Mouse (Mus musculus) spleen, adult 12 weeks (tissue): ENCODE results near the gene Cdkal1.

ENCODE experiments used
- DNase-seq: peaks from one replicate; pipeline ENCODE4 v3.0.0; 2022; ENCODE audit warnings: low spot score

Gene Cdkal1

GRCm38 (mm10) chr13:29179861-29180260, 675.6 kb downstream of the Cdkal1 start:
- DNase-seq = no peak

GRCm38 (mm10) chr13:29179260-29179659, 676.2 kb downstream of the Cdkal1 start:
- no peak for DNase-seq

- no peak for DNase-seq
Observed at GRCm38 (mm10) chr13:29177889-29178486, 677.5 kb downstream of the Cdkal1 start.

- no peak for DNase-seq
Observed at GRCm38 (mm10) chr13:29169356-29169755, 686.1 kb downstream of the Cdkal1 start.

GRCm38 (mm10) chr13:29164845-29165524, 690.5 kb downstream of the Cdkal1 start:
- DNase-seq = no peak

GRCm38 (mm10) chr13:29162867-29163514, 692.5 kb downstream of the Cdkal1 start:
- DNase-seq = no peak

GRCm38 (mm10) chr13:29162444-29162843, 693.0 kb downstream of the Cdkal1 start:
- no peak for DNase-seq

- DNase-seq = no peak
Observed at GRCm38 (mm10) chr13:29161436-29161835, 694.0 kb downstream of the Cdkal1 start.

- no peak for DNase-seq
Observed at GRCm38 (mm10) chr13:29156703-29157102, 698.8 kb downstream of the Cdkal1 start.

GRCm38 (mm10) chr13:29155297-29155696, 700.2 kb downstream of the Cdkal1 start:
- no peak for DNase-seq

GRCm38 (mm10) chr13:29150120-29150519, 705.4 kb downstream of the Cdkal1 start:
- no peak for DNase-seq

- no peak for DNase-seq
Observed at GRCm38 (mm10) chr13:29149404-29149803, 706.1 kb downstream of the Cdkal1 start.

GRCm38 (mm10) chr13:29148616-29149015, 706.9 kb downstream of the Cdkal1 start:
- no peak for DNase-seq
